Mouse (Mus musculus) gastrocnemius, postnatal 14 days (tissue): Measurements from ENCODE around the gene Strbp. TPM values are rescaled to one million over a fixed set of nuclear protein-coding genes. Genes with fewer than 3 reads are reported as not detected.

Source experiments
- DNase-seq: peaks from one replicate; pipeline ENCODE4 v3.0.0; 2021; ENCODE audit warnings: mixed read lengths
- intact Hi-C: fragments of 180-260 bp; cut with DNase I; formaldehyde crosslinking; loops from one replicate; pipeline ENCODE4 v1.15.1; 2025; ENCODE audit warnings: low total_unique reads
- total RNA-seq, 2 experiments: library from RNA; stranded (reverse); gene quantifications; 2 replicates each; pipeline ENCODE4 v1.2.3; 2021

Gene Strbp
- total RNA-seq, 2 experiments from 2014 or later = 18.2 to 21.6 TPM

DNA sequence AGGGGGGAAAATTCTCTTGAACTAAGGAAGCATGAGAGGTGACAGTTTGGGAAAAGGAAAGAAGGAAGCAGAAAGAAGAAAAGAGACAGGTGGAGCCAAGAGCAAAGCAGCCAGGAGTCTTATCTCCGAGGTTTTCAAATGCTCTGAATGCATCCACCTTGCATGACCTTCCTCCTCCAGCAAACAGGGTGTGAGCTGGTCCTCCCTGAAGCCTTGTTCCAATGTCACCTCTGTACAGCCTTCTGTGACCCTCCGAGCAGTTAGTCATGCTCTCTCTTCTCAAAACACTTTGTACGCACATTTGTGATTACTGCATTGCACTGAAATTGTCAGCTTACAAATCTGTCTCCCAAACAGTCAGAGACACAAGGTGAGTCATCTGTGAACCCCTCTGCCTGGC lies 9.4 kb upstream of the Strbp start:
- intact Hi-C loops = no loop called here
- no peak for DNase-seq

DNA sequence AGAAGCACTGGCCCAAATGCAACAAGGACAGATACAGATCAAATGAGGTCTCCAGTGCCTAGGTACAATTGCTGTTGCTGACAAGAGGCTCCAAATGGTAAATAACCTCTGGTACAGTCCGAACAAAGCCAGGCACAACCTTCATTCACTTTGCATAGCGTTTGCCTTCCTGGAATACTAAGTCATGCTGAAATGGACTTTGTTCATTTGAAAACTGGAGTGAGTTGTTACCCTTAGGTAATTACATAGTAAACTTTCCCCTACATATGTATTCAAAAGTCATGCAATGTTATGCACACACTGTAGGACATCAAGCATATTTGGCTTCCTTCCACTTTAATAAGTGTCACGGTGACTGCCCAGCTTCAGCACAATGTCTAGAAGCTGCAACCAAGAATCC lies 5.2 kb upstream of the Strbp start:
- no peak for DNase-seq
- intact Hi-C loops = loop anchor here (5.0 kb wide), 2 partner anchors 33 to 48 kb away; no protein-coding TSS in a partner anchor

DNA sequence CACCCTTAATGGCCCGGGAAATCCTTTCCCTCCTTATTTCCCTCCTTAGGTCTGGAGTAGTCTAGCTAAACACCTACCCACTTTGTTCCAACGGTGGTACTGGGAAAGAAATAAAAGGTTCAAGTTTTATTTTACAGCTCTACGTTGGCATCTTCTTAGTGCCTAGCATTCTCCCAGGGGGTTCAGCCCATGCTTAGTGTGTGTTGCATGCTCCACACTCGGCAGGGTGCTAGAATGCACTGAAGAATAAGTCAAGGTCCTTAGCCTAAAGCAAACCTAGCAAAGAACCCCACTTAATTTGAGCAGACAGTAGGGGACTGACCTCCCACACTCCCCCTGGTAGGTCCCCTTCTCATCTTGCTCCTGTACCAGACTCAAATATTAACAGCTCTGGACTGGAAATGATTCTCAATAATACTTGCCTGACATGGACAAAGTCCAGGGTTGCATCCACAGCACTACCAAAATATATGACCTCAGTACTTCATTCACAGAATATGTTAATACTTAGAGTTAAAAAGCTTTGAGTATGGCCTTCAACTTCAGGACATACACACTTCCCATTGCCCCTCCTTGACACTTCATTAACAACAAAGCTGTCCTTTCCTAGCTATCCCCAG lies 592 bp upstream of the Strbp start:
- no peak for DNase-seq
- intact Hi-C loops = loop anchor here (5.0 kb wide), 1 partner anchor 68 kb away; no protein-coding TSS in a partner anchor

GRCm38 (mm10) chr2:37702301-37703172 lies 1.1 kb downstream of the Strbp start:
- no peak for DNase-seq
- intact Hi-C loops = loop anchor here (5.0 kb wide), 1 partner anchor 70 kb away; no protein-coding TSS in a partner anchor

DNA sequence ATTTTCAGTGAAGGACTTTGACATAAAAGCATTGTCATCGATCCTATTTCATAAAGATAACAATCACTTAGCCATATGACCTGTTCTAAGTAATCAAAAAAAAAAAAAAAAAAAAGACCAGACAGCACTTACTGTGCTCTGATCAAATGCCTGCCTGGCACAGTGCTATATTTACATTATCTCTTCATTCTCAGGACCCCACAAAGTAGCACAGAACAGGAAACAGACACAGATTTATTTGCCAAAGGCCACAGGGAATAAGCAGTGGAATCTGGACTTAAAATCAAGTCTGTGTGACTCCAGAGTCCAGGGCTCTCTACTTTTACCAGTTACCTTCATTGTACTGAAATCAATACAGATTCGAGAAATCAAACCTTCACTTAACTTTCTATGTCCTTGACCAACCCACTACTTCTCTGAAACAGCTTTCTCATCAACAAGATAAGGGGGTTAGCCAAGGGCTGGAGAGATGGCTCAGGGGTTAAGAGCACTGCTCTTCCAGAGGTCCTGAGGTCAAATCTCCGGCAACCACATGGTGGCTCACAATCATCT lies 14.5 kb downstream of the Strbp start:
- no peak for DNase-seq
- intact Hi-C loops = no loop called here

DNA sequence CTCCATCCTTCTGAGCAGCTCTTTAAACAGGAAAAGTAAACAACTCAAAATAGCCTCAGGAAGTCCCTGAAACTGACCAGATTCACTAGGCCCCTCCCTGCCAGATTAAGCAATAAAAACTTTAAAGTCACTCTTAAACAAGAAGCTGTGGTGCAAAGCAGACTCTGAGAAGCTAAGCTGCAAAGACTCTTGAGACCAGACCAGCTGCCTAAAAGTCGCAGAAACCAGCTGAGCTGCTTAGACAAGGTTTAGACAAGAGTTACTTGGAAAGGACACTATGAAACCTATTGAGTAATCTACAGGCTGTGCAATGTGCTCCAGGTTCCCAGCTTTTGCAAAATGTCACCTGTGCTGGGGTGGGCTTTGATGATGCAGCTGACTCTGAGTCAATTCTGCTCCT lies 16.6 kb downstream of the Strbp start:
- intact Hi-C loops = no loop called here
- DNase-seq = no peak

DNA sequence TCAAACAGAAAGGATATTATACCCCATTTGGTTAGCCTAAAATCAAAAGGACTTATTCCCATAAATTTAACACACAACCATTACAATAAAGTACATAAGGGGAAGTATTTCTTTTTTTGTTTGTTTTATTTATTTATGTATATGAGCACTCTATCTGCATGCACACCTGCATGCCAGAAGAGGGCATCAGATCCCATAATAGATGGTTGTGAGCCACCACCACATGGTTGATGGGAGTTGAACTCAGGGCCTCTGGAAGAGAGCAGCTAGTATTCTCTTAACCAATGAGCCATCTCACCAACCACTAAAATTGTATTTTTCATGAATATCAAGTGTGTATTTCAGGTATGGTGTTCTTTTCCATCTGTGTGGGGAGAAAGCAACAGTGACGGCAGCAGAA lies 18.8 kb downstream of the Strbp start:
- no peak for DNase-seq
- intact Hi-C loops = no loop called here

GRCm38 (mm10) chr2:37682197-37682811 lies 21.4 kb downstream of the Strbp start:
- intact Hi-C loops = no loop called here
- DNase-seq = no peak

DNA sequence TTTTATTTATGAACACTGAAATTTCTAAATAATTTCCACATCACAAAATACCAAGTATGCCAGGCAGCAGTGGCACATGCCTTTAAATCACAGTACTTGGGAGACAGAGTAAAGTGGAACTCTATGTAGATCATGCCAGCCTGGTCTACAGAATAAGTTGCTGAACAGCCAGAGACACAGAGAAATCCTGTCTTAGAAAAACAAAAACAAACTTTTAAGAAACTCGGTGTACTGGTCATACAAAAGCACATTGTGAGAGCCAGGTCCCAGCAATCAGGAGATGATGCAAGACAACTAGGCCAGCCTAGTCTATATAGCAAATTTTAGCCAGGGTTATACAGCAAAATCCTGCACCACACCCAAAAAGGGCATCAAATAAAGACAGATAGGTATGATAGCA lies 52.6 kb downstream of the Strbp start:
- DNase-seq = no peak

DNA sequence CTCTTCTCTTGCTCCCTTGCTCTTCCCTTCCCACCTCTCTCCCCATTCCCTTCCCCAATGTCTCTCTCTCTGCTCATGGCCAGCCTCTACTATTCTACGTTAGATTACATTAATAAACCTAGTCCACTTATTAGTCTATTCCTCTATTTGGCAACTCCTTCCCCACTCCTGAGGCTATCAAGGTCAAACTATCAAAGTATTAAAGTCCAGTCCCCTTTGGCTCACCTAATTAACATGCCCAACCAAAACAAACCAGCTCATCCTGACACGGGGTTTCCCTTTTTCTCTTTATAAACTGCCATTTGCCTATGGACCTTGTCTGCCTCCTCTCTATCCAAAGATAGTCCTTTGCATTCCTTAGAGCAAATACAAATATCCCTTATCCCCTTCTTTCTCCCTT lies 54.1 kb downstream of the Strbp start:
- no peak for DNase-seq
- intact Hi-C loops = no loop called here

More for the DNA sequence above, 52.6 kb downstream of the Strbp start:
- intact Hi-C loops = no loop called here

DNA sequence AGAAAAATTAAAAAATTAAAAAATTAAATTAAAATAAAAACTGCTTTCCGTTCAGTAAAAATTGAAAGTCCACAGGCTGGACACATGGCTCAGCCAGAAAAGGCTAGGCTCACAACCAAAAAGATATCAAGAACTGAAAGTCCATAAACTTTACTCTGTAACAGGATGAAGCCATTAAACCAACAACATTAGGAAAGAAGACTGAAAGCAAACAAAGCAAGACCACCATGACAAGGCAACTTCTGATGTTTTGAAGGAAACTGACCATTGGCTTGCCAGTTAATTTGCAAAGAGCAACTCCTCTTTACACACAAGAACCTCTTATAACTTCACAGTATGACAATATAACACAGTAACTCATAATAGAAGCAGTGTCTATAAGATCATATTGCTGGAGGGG lies 54.7 kb downstream of the Strbp start:
- DNase-seq = no peak
- intact Hi-C loops = no loop called here

GRCm38 (mm10) chr2:37623343-37623742 lies 80.3 kb downstream of the Strbp start:
- DNase-seq = no peak
- intact Hi-C loops = no loop called here

DNA sequence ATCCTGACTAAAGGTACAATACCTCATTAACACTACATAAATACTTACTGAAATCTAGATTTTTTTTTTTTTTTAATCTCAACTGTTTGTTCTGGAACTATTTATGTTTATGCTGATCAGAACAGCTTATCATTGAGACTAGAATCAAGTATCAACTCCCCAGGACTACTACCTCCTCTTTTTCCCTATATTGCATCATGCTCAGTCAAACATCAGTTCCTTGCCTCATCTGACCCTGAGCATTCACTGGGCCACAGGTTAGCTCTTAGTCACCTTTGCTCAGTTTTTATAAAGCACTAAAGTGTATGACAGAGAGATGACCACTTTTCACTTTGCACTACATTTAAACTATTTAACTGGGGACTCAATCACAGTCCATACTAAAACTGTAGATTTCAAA lies 115.7 kb downstream of the Strbp start:
- intact Hi-C loops = no loop called here

GRCm38 (mm10) chr2:37578185-37578584 lies 125.5 kb downstream of the Strbp start:
- intact Hi-C loops = loop anchor here (10.0 kb wide), 1 partner anchor 187 kb away; no protein-coding TSS in a partner anchor
- DNase-seq = no peak

More for the DNA sequence above, 115.7 kb downstream of the Strbp start:
- no peak for DNase-seq

DNA sequence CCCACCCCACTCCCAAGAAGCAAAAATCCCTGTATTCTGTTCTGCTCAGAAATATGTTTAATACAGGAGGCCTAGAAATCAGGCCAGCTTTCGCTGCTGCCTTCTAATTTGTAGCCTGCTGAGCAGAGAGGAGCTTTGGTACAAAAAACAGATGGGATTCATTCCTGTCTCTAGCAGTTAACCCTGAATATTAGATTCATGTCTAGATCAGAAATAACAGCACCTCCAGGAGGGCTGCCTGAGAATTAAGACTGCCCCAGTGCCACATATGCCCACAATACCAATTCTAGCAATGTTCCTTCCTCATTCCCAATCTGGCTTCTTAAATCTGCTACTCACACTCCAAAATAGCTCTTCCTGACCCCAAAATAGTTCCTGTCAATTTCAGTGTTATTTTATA lies 127.0 kb downstream of the Strbp start:
- no peak for DNase-seq
- intact Hi-C loops = loop anchor here (10.0 kb wide), 1 partner anchor 188 kb away; no protein-coding TSS in a partner anchor

DNA sequence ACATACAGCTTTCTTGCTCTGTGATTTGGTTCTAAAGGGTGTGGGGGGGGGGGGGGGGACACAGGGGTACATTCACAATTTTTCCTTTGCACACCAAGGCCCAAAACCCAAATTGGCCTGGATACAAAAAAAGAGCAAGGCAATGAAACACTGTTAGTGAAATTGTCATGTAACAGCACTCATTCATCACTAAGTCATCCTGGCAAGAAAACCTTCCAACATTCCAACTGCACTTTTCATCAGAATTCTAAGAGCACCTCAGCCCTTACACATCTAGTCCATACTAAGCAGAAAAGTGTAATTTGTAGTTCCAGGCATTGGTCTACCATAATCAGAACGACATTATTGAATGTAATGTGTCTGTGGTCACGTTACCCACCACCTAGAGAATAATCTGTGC lies 131.5 kb downstream of the Strbp start:
- intact Hi-C loops = loop anchor here (10.0 kb wide), 1 partner anchor 193 kb away; no protein-coding TSS in a partner anchor
- DNase-seq = no peak

GRCm38 (mm10) chr2:37570703-37571102 lies 133.0 kb downstream of the Strbp start:
- no peak for DNase-seq
- intact Hi-C loops = loop anchor here (10.0 kb wide), 1 partner anchor 194 kb away; no protein-coding TSS in a partner anchor

- intact Hi-C loops = loop anchor here (10.0 kb wide), 1 partner anchor 195 kb away; no protein-coding TSS in a partner anchor
Observed at GRCm38 (mm10) chr2:37569888-37570287, 133.8 kb downstream of the Strbp start.

DNA sequence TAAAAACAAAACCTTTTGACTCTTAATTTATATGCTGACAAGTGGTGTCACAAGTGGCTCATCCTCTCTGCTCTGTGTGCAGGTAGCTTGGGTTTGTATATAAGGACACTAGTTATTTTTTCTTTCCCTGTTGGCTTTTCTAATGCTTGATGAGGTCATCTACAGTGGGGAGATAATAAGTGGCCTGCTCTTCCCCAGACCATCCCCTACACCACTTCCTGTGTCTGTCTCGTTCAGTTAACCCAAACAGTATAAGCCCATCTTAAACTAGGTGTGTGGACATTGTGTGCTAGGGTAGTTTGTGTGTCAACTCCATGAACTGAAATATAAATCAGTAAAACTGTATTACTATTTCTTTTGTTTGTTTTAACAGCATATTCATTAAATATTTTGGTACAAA lies 137.6 kb downstream of the Strbp start:
- intact Hi-C loops = no loop called here
- no peak for DNase-seq

More at GRCm38 (mm10) chr2:37569888-37570287, 133.8 kb downstream of the Strbp start:
- no peak for DNase-seq

DNA sequence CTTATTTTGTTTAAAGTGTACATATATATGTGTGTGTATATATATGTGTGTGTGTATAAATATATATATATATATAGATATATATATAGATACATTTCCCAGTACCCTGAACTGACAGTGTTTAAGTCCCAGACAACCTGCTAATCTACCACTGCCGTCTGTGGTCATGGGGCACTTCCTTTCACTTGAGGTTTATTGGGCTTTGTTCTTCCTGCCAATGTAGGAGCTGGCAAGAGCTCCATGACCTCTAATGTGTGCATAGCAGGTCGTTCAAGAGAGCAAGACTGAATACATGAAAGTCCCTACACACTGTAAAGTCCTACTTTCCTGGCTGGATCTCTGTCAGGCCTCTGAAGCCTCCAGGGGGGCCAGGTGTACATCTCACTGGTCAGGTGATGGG lies 138.1 kb downstream of the Strbp start:
- intact Hi-C loops = no loop called here
- no peak for DNase-seq
